Mouse (Mus musculus) CH12.LX (cell line): Measurements from ENCODE around the gene Efnb1. TPM values are rescaled to one million over a fixed set of nuclear protein-coding genes. Genes with fewer than 3 reads are reported as not detected.

Experiments used
- DNase-seq: peaks from one replicate; pipeline ENCODE4 v3.0.0-alpha.2; 2013; ENCODE audit errors: extremely low read depth
- H3K27ac ChIP-seq: 2 replicates; pipeline ENCODE4 v1.5.1; 2012; ENCODE audit warnings: low read depth, mild to moderate bottlenecking, control low read depth, moderate library complexity; ENCODE audit not compliant: insufficient read depth
- H3K27me3 ChIP-seq: replicated peaks from 2 replicates; pipeline ENCODE3; 2012; ENCODE audit warnings: inconsistent platforms
- H3K36me3 ChIP-seq, 2 experiments: replicated peaks in 1 of 2; 2 replicates each; pipeline versions ENCODE3 to v1.6.1; 2012; ENCODE audit warnings: inconsistent platforms in 1 of 2, low read length in 1 of 2, mild to moderate bottlenecking in 1 of 2, mixed read lengths in 1 of 2, moderate library complexity in 1 of 2; ENCODE audit not compliant: control insufficient read depth in 1 of 2, insufficient read depth in 1 of 2
- H3K4me1 ChIP-seq, 2 experiments: 2 replicates each; pipeline ENCODE4 v1.6.1; 2012; ENCODE audit warnings: inconsistent platforms in 1 of 2, moderate library complexity in 1 of 2; ENCODE audit not compliant: insufficient read depth in 2 of 2, control insufficient read depth in 1 of 2
- H3K4me2 ChIP-seq: 2 replicates; pipeline ENCODE4 v1.6.1; 2012; ENCODE audit warnings: low read depth, mild to moderate bottlenecking, control low read depth; ENCODE audit not compliant: poor library complexity, insufficient read depth, severe bottlenecking
- H3K4me3 ChIP-seq, 3 experiments: fragments of 150-350 bp in 1 of 3; sonication (generic) in 1 of 3; replicated peaks in 1 of 3; 2 replicates each; pipeline versions ENCODE3 to v1.5.1; 2011 to 2012; ENCODE audit warnings: low read depth in 2 of 3, low read length in 2 of 3, mild to moderate bottlenecking in 2 of 3, moderate library complexity in 2 of 3, control low read depth in 1 of 3, improper control_type of control experiment in 1 of 3, inconsistent platforms in 1 of 3, mixed read lengths in 1 of 3; ENCODE audit not compliant: poor library complexity in 1 of 3
- H3K79me2 ChIP-seq: replicated peaks from 2 replicates; pipeline ENCODE4 v1.6.1; 2012; ENCODE audit warnings: mild to moderate bottlenecking, moderate library complexity; ENCODE audit not compliant: control insufficient read depth, poor library complexity, insufficient read depth, severe bottlenecking; ENCODE audit errors: extremely low read depth
- H3K9ac ChIP-seq: 2 replicates; pipeline ENCODE4 v1.6.1; 2012; ENCODE audit warnings: low read depth, mild to moderate bottlenecking, control low read depth, moderate library complexity; ENCODE audit not compliant: insufficient read depth
- H3K9me3 ChIP-seq: replicated peaks from 2 replicates; pipeline ENCODE3; 2012; ENCODE audit warnings: low read length, inconsistent platforms, mixed read lengths
- CHD1 ChIP-seq: IDR thresholded peaks from 2 replicates; pipeline ENCODE4 v1.6.1; 2012; ENCODE audit warnings: low read depth, low read length, improper control_type of control experiment, inconsistent platforms
- E2F4 ChIP-seq: IDR thresholded peaks from 2 replicates; pipeline ENCODE4 v1.6.1; 2011; ENCODE audit warnings: low read depth, low read length, improper control_type of control experiment; ENCODE audit not compliant: insufficient replicate concordance
- ELF1 ChIP-seq: IDR thresholded peaks from 2 replicates; pipeline ENCODE4 v1.6.1; 2014; ENCODE audit warnings: low read depth, mild to moderate bottlenecking, inconsistent platforms, low read length, improper control_type of control experiment
- JUND ChIP-seq: conservative IDR thresholded peaks from 2 replicates; pipeline ENCODE4 v1.6.1; 2011; ENCODE audit warnings: low read depth, low read length, improper control_type of control experiment
- MAX ChIP-seq: IDR thresholded peaks from 2 replicates; pipeline ENCODE4 v1.6.1; 2011; ENCODE audit warnings: low read length, improper control_type of control experiment
- SMC3 ChIP-seq: IDR thresholded peaks from 2 replicates; pipeline ENCODE4 v1.6.1; 2011; ENCODE audit warnings: low read depth, low read length, improper control_type of control experiment
- UBTF ChIP-seq: IDR thresholded peaks from 2 replicates; pipeline ENCODE4 v1.6.1; 2012; ENCODE audit warnings: low read depth, mild to moderate bottlenecking, inconsistent platforms, low read length, improper control_type of control experiment, moderate library complexity
- USF1 ChIP-seq: IDR thresholded peaks from 2 replicates; pipeline ENCODE4 v1.6.1; 2014; ENCODE audit warnings: low read depth, mild to moderate bottlenecking, inconsistent platforms, low read length, improper control_type of control experiment
- ZKSCAN1 ChIP-seq: IDR thresholded peaks from 2 replicates; pipeline ENCODE4 v1.6.1; 2012; ENCODE audit warnings: low read depth, inconsistent platforms, low read length, improper control_type of control experiment, borderline replicate concordance
- dilution Hi-C: fragments of 300-500 bp; cut with MboI; formaldehyde crosslinking; loops from 2 replicates; pipeline ENCODE4 v1.14.3; 2020; ENCODE audit warnings: low sequenced_read_pairs; ENCODE audit not compliant: extremely low pct_unique_long_range_greater_than_20kb, extremely low pct_ligation_motif_present
- in situ Hi-C: fragments of 300-500 bp; cut with MboI; formaldehyde crosslinking; loops from 3 replicates; pipeline ENCODE4 v1.14.3; 2019; ENCODE audit warnings: low sequenced_read_pairs, low pct_ligation_motif_present, low pct_unique_long_range_greater_than_20kb, mixed read lengths
- polyA plus RNA-seq: library from polyadenylated mRNA; unstranded; fragments of >175 nt; gene quantifications from 2 replicates; pipeline ENCODE4 v1.2.1, GENCODE M21; 2012; ENCODE audit warnings: low read depth; ENCODE audit not compliant: insufficient read length
- total RNA-seq, 2 experiments: library from RNA; depleted of rRNA; stranded (reverse); fragments of 300-350 nt in 1 of 2; fragments of >200 nt in 1 of 2; gene quantifications; 2 replicates each; pipeline ENCODE4 v1.2.3; 2012 to 2014

The Efnb1 gene
- total and polyA plus RNA-seq, 3 experiments: 1.2 to 1.8 (median 1.4) TPM

GRCm38 (mm10) chrX:99172301-99172700 is 36.4 kb downstream of the Efnb1 start:
- no peaks in the 10 kb centered on the region for H3K4me1 ChIP-seq
- no peaks in the 10 kb centered on the region for H3K36me3 ChIP-seq
- in situ Hi-C loops: no loop called here
- dilution Hi-C loops: no loop called here
- no peak overlapping the region for H3K4me3 ChIP-seq
- H3K27ac ChIP-seq: no peak overlapping the region
- H3K9ac ChIP-seq: no peak overlapping the region
- H3K9me3 ChIP-seq: no peaks in the 10 kb centered on the region
- H3K4me2 ChIP-seq: no peak overlapping the region
- TF ChIP-seq CHD1: no peak
- no peak for DNase-seq
- H3K79me2 ChIP-seq: no peaks in the 10 kb centered on the region
- no peaks in the 10 kb centered on the region for H3K27me3 ChIP-seq

- Histone ChIP-seq H3K4me1 (no peaks in the 10 kb centered on the region), H3K4me3 (no peak overlapping the region), H3K4me2 (no peak overlapping the region)
- TF ChIP-seq USF1 (no peak), SMC3 (no peak), CHD1 (no peak), ELF1 (no peak), UBTF (no peak), JUND (no peak)
- TF ChIP-seq, all 38 proteins: peak for 0
- dilution Hi-C loops: no loop called here
- Histone ChIP-seq H3K9ac (no peak overlapping the region), H3K27me3 (no peaks in the 10 kb centered on the region), H3K36me3 (no peaks in the 10 kb centered on the region), H3K27ac (no peak overlapping the region), H3K9me3 (no peaks in the 10 kb centered on the region), H3K79me2 (no peaks in the 10 kb centered on the region)
- no peak for DNase-seq
- in situ Hi-C loops: no loop called here
These were observed 49.2 kb downstream of the Efnb1 start for GRCm38 (mm10) chrX:99185081-99185596.

GRCm38 (mm10) chrX:99186497-99187435 is 50.8 kb downstream of the Efnb1 start:
- Histone ChIP-seq H3K4me1 (no peaks in the 10 kb centered on the region), H3K9ac (no peak overlapping the region), H3K27ac (no peak overlapping the region)
- in situ Hi-C loops: no loop called here
- no peak for TF ChIP-seq ZKSCAN1
- no peak for TF ChIP-seq E2F4
- no peak for TF ChIP-seq MAX
- TF ChIP-seq, all 38 proteins: peak for 0
- Histone ChIP-seq H3K36me3 (no peaks in the 10 kb centered on the region), H3K4me3 (no peak overlapping the region), H3K4me2 (no peak overlapping the region), H3K79me2 (no peaks in the 10 kb centered on the region), H3K27me3 (no peaks in the 10 kb centered on the region), H3K9me3 (no peaks in the 10 kb centered on the region)
- DNase-seq: no peak
- dilution Hi-C loops: no loop called here
